Mouse (Mus musculus): ENCODE measurements around the gene Usp25.

- TF ChIP-seq CTCF (IDR thresholded peaks at IDR 0.05) (no peak), EP300 (IDR thresholded peaks at IDR 0.05) (no peak)
Observed at GRCm38 (mm10) chr16:77093526-77093925, 80.0 kb downstream of the Usp25 start.
